Mouse (Mus musculus) neural tube, embryonic 11.5 days (tissue): ENCODE results near the gene Nrbf2. TPM values are rescaled to one million over a fixed set of nuclear protein-coding genes. Genes with fewer than 3 reads are reported as not detected.

Experiments used
- ATAC-seq: fragments of 200-750 bp; cut with Nextera tagmentation; 2 replicates; pipeline ENCODE4 v1.8.0; 2017; ENCODE audit warnings: moderate number of reproducible peaks, mild to moderate bottlenecking, moderate TSS enrichment, moderate library complexity; ENCODE audit not compliant: insufficient read depth, low FRiP score, low TSS enrichment
- DNase-seq: peaks from one replicate; pipeline ENCODE4 v3.0.0-alpha.2; 2015; ENCODE audit warnings: low spot score
- H3K27ac ChIP-seq: fragments of 300-500 bp; sonication (generic); 2 replicates; pipeline ENCODE4 v1.5.1; 2014; ENCODE audit warnings: low read depth, mild to moderate bottlenecking, low read length
- H3K27me3 ChIP-seq: fragments of 300-500 bp; sonication (generic); 2 replicates; pipeline ENCODE4 v1.6.1; 2014; ENCODE audit warnings: mild to moderate bottlenecking, low read length, mixed read lengths; ENCODE audit not compliant: control insufficient read depth, insufficient read depth
- H3K36me3 ChIP-seq: fragments of 300-500 bp; sonication (generic); 2 replicates; pipeline ENCODE4 v1.6.1; 2014; ENCODE audit warnings: mild to moderate bottlenecking, low read length, moderate library complexity, mixed read lengths; ENCODE audit not compliant: control insufficient read depth, insufficient read depth
- H3K4me1 ChIP-seq: fragments of 300-500 bp; sonication (generic); 2 replicates; pipeline ENCODE4 v1.6.1; 2014; ENCODE audit warnings: low read length, mixed read lengths; ENCODE audit not compliant: control insufficient read depth, insufficient read depth
- H3K4me2 ChIP-seq: fragments of 300-500 bp; sonication (generic); 2 replicates; pipeline ENCODE4 v1.6.1; 2014; ENCODE audit warnings: low read depth, mild to moderate bottlenecking, moderate library complexity
- H3K4me3 ChIP-seq: fragments of 300-500 bp; sonication (generic); 2 replicates; pipeline ENCODE4 v1.5.1; 2014; ENCODE audit warnings: low read depth, low read length
- H3K9ac ChIP-seq: fragments of 300-500 bp; sonication (generic); 2 replicates; pipeline ENCODE4 v1.6.1; 2014; ENCODE audit warnings: mild to moderate bottlenecking, low read length
- H3K9me3 ChIP-seq: fragments of 300-500 bp; sonication (generic); 2 replicates; pipeline ENCODE4 v1.6.1; 2016; ENCODE audit warnings: low read length; ENCODE audit not compliant: control insufficient read depth
- WGBS: fragments of 180-500 bp; shearing (Covaris S2); extraction: QIAGEN DNeasy Blood & Tissue Kit; methylation state at CpG from one replicate; pipeline ENCODE4 v1.1.7; 2014; 5-methylcytosine and 5-hydroxymethylcytosine counted together
- polyA plus RNA-seq: library from polyadenylated mRNA; unstranded; fragments of >200 nt; fragmentation: Nextera tagmentation; extraction: Ambion mirVana; gene quantifications from 2 replicates; pipeline ENCODE4 v1.2.1, GENCODE M21; 2014

Gene Nrbf2
- polyA plus RNA-seq, 1 experiment from 2014 or later = 44.4 TPM

- no peak overlapping the region for H3K27ac ChIP-seq
- ATAC-seq (no peak), DNase-seq (no peak)
- no peak overlapping the region for H3K4me3 ChIP-seq
- H3K9me3 ChIP-seq = no peaks in the 10 kb centered on the region
- H3K9ac ChIP-seq = no peak overlapping the region
- H3K4me1 ChIP-seq = no peaks in the 10 kb centered on the region
- no peaks in the 10 kb centered on the region for H3K27me3 ChIP-seq
- H3K36me3 ChIP-seq = 0 out of 2 replicates have a peak, but pooled peaks cover 6% of the 10 kb centered on the region
- 94% methylated on average over 18 of the region's 18 CpGs for WGBS
- H3K4me2 ChIP-seq = no peak overlapping the region
Observed at GRCm38 (mm10) chr10:67218873-67219565, 66.1 kb downstream of the Nrbf2 start.

DNA sequence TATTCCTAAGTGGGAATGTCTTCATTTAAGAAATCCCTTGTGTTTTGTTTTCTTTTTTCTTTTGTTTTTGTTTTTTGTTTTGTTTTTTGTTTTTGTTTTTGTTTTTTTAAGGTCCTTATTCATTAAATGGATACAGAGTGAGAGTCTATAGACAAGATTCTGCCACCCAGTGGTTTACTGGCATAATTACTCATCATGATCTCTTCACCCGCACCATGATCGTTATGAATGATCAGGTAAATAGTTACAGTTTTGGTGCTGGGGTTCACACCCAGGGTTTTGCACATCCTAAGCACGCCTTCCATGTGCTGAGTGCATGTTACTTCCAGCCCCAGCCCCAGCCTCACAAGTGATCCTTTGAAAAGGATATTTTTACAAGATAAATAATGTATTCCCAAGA is 68.2 kb downstream of the Nrbf2 start:
- Histone ChIP-seq H3K4me2 (no peak overlapping the region), H3K27ac (no peak overlapping the region), H3K27me3 (no peaks in the 10 kb centered on the region), H3K4me3 (no peak overlapping the region), H3K4me1 (no peaks in the 10 kb centered on the region), H3K9me3 (no peaks in the 10 kb centered on the region), H3K9ac (no peak overlapping the region), H3K36me3 (0 out of 2 replicates have a peak, but pooled peaks cover 6% of the 10 kb centered on the region)
- DNase-seq (no peak), ATAC-seq (no peak)
- WGBS = 98% methylated on average over 3 of the region's 3 CpGs

Other genes starting within 250 kb of the Nrbf2 start
- 47.6 and 52.2 TPM in 2 replicates for gene Jmjd1c, start 189.2 kb downstream of the Nrbf2 start, polyA plus RNA-seq
- gene Reep3, start 188.4 kb downstream of the Nrbf2 start, polyA plus RNA-seq = 40.6 and 42.1 TPM in 2 replicates